Mouse (Mus musculus) kidney, adult 8-10 months (tissue): ENCODE measurements at regions not wholly inside any gene's neighbourhood (a gene's known extent, or its start where the extent isn't known, plus 50 kb on each side); places are given as distances from the start of the nearest gene placed in this dataset.

Experiments used
- DNase-seq, 2 experiments: peaks; one replicate each; pipeline ENCODE4 v3.0.0; 2022

DNA sequence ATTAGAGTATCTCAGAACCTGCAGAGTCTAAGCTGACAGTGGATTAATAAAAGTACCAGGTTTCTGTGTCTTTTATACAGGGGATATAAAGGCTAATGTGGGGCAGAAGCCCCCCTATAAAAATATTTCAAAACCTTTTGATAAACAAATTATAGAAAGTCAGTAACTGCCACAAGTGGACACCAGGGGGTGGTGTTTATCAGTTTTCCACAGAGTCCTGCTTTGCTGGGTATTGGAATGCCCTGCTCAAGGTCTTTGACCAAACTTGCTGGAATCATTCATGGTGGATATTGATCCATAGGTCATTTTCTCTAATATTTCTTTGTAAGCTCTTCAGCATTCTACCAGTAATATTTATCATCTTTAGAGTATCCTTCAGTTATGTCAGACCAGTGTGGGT is 51.4 kb downstream of the Scgb1b24 start:
- peak in 1 of 2 experiments; percentile 33 for DNase-seq
